Mouse (Mus musculus) small intestine, adult 2 months (tissue): ENCODE measurements around the gene Rfx4. TPM values are rescaled to one million over a fixed set of nuclear protein-coding genes. Genes with fewer than 3 reads are reported as not detected.

ENCODE experiments used
- H3K27ac ChIP-seq: fragments of 200-500 bp; 2 replicates; pipeline ENCODE4 v1.5.1; 2012; ENCODE audit warnings: low read depth, low read length, control low read depth, inconsistent platforms; ENCODE audit not compliant: insufficient read depth
- H3K27me3 ChIP-seq: fragments of 200-500 bp; 2 replicates; pipeline ENCODE4 v1.6.1; 2012; ENCODE audit warnings: mild to moderate bottlenecking, moderate library complexity, low read length, inconsistent platforms; ENCODE audit not compliant: control insufficient read depth, insufficient read depth
- H3K36me3 ChIP-seq: fragments of 200-500 bp; 2 replicates; pipeline ENCODE4 v1.6.1; 2012; ENCODE audit warnings: mild to moderate bottlenecking, low read length, control low read depth, inconsistent platforms; ENCODE audit not compliant: control insufficient read depth, insufficient read depth
- H3K4me1 ChIP-seq: fragments of 200-500 bp; 2 replicates; pipeline ENCODE4 v1.6.1; 2012; ENCODE audit warnings: low read length, inconsistent platforms, mixed read lengths; ENCODE audit not compliant: control insufficient read depth, insufficient read depth, insufficient read length
- H3K4me3 ChIP-seq: fragments of 200-500 bp; 2 replicates; pipeline ENCODE4 v1.5.1; 2012; ENCODE audit warnings: low read depth, mild to moderate bottlenecking, control low read depth, inconsistent platforms, low read length, moderate library complexity
- CTCF ChIP-seq: fragments of 200-500 bp; IDR thresholded peaks from 2 replicates; pipeline ENCODE4 v1.5.1; 2012; ENCODE audit warnings: low read depth, mild to moderate bottlenecking, control low read depth, inconsistent platforms, low read length, moderate library complexity, mixed read lengths; ENCODE audit not compliant: insufficient replicate concordance, insufficient read length; ENCODE audit errors: extremely low read depth
- POLR2A ChIP-seq: fragments of 200-500 bp; IDR thresholded peaks from 2 replicates; pipeline ENCODE4 v1.6.1; 2012; ENCODE audit warnings: low read depth, mild to moderate bottlenecking, control low read depth, inconsistent platforms, low read length, moderate library complexity
- WGBS: fragments of 180-500 bp; shearing (Covaris S2); methylation state at CpG from one replicate; pipeline ENCODE4 v1.1.7; 2018; 5-methylcytosine and 5-hydroxymethylcytosine counted together
- polyA plus RNA-seq: library from polyadenylated mRNA; depleted of rRNA; stranded (reverse); fragments of >200 nt; gene quantifications from 2 replicates; pipeline ENCODE4 v1.2.3, GENCODE M21; 2012

Rfx4 gene
- polyA plus RNA-seq, 1 experiment, result not detected

DNA sequence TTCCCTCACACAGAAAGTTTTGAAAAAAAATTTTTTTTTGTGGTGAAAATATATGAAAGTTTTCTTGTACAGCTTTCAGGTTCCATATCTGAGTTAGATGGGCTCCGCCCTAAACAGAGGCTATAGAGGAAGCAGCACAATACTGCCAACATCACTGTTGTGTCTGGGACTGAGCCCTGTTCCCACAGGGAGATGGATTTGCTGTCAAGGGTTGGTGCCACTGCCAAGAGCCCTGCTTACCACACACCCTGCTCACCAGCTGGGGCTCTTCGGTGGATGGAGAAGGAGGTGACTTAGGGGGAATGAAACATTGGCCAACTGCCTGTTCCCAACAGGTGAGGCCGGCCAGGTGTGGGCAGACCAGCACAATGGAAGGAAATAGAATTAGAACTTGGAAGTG is 35.3 kb downstream of the Rfx4 start:
- no peaks in the 10 kb centered on the region for H3K4me1 ChIP-seq
- 72% methylated on average over 3 of the region's 3 CpGs for WGBS
- no peaks in the 10 kb centered on the region for H3K36me3 ChIP-seq
- TF ChIP-seq POLR2A (no peak), CTCF (no peak)
- H3K27ac ChIP-seq, result no peak overlapping the region
- H3K27me3 ChIP-seq, result no peaks in the 10 kb centered on the region
- no peak overlapping the region for H3K4me3 ChIP-seq

DNA sequence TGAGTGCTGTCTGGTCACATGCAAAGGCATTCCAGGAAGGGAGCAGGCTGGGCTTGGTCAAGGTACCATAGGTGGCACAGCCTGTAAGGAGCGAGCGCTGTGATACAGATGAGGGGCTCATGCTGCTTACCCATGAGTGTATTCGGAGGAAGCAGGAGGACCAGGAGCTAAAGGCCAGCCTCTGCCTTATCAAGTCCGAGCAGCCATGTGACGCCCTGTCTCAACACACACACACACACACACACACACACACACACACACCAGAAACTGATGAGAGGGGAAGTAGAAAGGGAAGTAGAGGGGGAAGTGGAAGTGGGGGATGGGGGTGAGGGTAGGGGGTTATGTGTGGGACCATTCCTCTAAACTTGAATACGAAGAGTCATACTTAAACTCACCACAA is 45.7 kb downstream of the Rfx4 start:
- Histone ChIP-seq H3K36me3 (no peaks in the 10 kb centered on the region), H3K4me1 (no peaks in the 10 kb centered on the region), H3K4me3 (no peak overlapping the region), H3K27me3 (no peaks in the 10 kb centered on the region), H3K27ac (no peak overlapping the region)
- TF ChIP-seq CTCF, result no peak
- TF ChIP-seq POLR2A, result no peak
- WGBS, result 55% methylated on average over 6 of the region's 6 CpGs

DNA sequence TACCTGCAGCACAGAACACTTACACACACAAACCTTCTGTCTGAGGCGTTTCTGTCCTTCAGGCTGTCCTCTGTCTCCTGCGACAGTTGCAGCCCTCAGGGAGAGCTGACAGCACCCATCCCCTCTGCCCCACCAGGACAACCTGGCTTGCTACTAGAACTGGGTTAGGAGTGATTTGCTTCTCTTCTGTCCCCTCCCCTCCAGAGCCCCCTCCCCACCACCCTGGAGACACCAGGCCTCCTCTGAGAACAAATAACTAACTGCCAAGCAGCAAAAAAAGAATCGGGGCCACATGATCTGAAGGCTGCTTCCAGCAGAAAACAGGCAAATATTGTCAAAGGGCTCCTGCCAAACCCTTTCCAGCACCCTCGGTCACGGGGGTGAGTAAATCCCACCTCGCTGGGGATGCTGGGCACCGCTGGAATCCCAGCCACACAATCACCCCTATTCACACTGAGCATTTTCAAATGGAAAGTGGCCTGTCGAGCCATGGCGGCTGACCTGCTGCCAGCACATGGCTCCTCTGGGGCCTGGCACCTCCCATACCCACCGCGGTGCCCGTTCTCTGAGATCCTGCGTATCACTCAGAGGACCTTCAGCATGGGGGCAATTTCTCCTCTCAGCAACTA is 47.5 kb downstream of the Rfx4 start:
- H3K4me1 ChIP-seq, result no peaks in the 10 kb centered on the region
- WGBS, result 68% methylated on average over 13 of the region's 13 CpGs
- TF ChIP-seq POLR2A, result no peak
- TF ChIP-seq CTCF, result no peak
- no peak overlapping the region for H3K4me3 ChIP-seq
- H3K36me3 ChIP-seq, result no peaks in the 10 kb centered on the region
- H3K27me3 ChIP-seq, result no peaks in the 10 kb centered on the region
- no peak overlapping the region for H3K27ac ChIP-seq

DNA sequence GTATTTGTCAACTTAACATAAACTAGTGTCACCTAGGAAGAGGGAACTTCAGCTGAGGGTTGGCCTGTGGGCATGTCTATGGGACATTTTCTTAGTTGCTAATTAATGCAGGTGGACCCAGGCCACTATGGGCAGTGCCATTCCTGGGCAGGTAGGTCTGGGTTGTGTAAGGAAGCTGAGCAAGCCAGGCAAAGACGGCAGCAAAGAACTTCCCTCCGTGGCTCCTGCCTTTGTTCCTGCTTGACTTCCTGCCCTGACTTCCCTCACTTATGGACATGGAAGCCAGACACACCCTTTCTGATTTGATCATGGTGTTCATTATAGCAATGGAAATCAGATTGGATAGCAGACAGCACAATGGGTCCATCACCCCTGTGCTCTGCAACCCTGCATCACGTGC is 49.7 kb downstream of the Rfx4 start:
- H3K4me3 ChIP-seq, result no peak overlapping the region
- TF ChIP-seq POLR2A (no peak), CTCF (no peak)
- no peaks in the 10 kb centered on the region for H3K36me3 ChIP-seq
- WGBS, result 69% methylated on average over 3 of the region's 3 CpGs
- H3K4me1 ChIP-seq, result no peaks in the 10 kb centered on the region
- H3K27ac ChIP-seq, result no peak overlapping the region
- no peaks in the 10 kb centered on the region for H3K27me3 ChIP-seq

DNA sequence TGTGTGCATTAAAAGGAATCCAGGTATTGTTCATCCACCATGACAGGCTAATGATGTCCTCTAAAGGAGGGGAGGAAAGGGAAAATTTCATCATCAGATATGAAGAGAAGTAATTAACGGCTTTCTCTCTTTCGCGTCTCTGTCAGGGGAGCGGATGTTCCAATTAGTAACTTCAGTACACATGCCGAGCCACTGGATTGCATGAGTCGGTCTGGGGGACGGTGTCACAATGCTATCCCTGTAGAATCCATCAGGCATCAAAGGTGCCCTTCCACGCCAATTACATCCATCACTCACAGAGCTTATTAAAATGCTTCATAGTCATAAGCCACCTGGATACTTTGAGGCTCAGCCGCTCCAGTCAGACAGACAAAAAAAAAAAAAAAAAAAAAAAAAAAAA is 51.3 kb downstream of the Rfx4 start:
- no peaks in the 10 kb centered on the region for H3K36me3 ChIP-seq

DNA sequence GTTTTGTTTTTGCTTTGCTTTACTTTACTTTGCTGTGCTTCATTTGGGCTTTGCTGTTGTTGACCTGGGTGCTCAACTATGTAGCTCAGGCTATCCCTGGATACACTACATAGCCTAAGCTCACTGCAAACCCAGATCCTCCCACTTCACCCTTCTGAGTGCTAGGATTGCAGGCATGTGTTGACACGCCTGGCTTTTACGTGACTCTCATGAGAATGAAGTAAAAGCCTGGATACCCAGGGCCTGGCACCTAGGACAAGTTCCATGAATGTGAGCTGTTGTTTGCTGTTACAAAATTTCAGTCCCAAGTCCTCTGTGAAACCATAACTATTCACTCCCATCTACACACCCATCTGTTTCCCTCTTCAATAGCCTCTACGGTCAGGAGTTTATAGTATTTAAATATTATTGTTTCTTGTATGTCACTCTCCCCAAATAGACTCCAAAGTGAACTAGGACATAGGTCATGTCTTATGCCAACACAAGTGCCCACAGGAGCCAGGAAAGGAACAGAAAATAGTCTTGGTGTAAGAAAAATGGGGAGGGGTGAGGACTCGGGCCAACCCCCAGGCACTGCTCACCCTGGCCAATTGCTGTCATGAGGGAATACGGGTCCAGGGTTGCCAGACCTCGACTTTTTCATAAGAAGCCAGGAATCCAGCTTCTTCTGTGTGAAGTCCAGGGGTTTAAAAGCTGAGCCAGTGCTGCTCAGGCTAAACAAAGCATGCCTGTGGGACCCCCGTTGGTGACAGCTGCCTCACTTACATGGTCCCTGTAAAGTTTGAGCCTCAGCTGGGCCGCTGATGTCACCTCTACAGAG is 54.4 kb downstream of the Rfx4 start:
- WGBS, result 78% methylated on average over 8 of the region's 8 CpGs
- H3K4me3 ChIP-seq, result no peak overlapping the region
- H3K27me3 ChIP-seq, result no peaks in the 10 kb centered on the region
- H3K27ac ChIP-seq, result no peak overlapping the region
- no peak for TF ChIP-seq POLR2A
- no peak for TF ChIP-seq CTCF
- H3K4me1 ChIP-seq, result no peaks in the 10 kb centered on the region
- no peaks in the 10 kb centered on the region for H3K36me3 ChIP-seq

More for the DNA sequence above, 51.3 kb downstream of the Rfx4 start:
- H3K27me3 ChIP-seq, result no peaks in the 10 kb centered on the region
- 85% methylated on average over 9 of the region's 9 CpGs for WGBS
- H3K4me1 ChIP-seq, result no peaks in the 10 kb centered on the region
- TF ChIP-seq POLR2A (no peak), CTCF (no peak)
- no peak overlapping the region for H3K4me3 ChIP-seq
- H3K27ac ChIP-seq, result no peak overlapping the region

DNA sequence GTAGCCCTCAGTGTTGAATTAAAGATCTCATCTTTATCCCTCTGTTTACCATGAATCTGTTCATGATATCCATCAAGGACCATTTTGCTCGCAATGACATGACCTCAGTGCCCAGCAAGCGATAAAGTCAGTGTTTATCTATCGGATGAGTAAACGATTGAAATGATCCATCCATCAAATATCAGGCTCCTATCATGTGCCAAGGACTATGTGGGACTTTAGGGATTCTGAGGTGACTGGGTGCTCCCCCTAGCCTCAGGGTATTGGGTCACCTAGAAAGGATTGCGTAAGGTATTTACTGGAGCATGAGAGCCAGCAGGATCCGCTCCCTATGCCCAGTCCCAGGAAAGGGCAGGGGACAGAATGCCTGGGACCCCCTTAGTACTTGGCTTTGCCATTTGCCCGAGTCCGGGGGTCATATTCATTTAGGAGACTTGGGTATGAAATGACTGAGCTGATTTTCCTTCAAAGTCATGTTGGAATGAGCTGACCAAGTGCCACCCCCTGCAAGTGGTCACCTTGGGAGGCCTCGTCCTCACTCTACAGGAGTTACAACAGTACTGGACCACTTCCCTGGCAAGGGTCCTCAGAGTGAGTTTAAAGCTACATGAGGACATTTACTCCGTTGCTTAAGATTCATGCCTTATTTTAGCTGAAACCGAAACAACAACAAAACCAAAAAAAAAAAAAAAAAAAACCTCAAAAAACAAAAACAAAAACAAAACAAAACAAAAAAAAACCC is 55.5 kb downstream of the Rfx4 start:
- Histone ChIP-seq H3K4me3 (no peak overlapping the region), H3K27me3 (no peaks in the 10 kb centered on the region), H3K27ac (no peak overlapping the region), H3K36me3 (no peaks in the 10 kb centered on the region), H3K4me1 (no peaks in the 10 kb centered on the region)
- WGBS, result 76% methylated on average over 11 of the region's 11 CpGs
- TF ChIP-seq CTCF (no peak), POLR2A (no peak)
